Mouse (Mus musculus) monocyte, adult 5-6 weeks (primary cell): Measurements from ENCODE around the gene Ablim1. TPM values are rescaled to one million over a fixed set of nuclear protein-coding genes. Genes with fewer than 3 reads are reported as not detected.

Experiments used
- ATAC-seq: fragments of 153-309, 156-312 bp; replicated peaks from 2 replicates; pipeline ENCODE4 v1.8.0; 2017; ENCODE audit warnings: mild to moderate bottlenecking; ENCODE audit not compliant: low TSS enrichment, insufficient number of reproducible peaks, severe bottlenecking, poor library complexity, low FRiP score
- total RNA-seq: library from RNA; stranded (forward); fragments of 200-1000, 200-491, 200-594 nt; gene quantifications from 3 replicates; pipeline ENCODE4 v1.2.3, GENCODE M21; 2017

Ablim1 gene
- total RNA-seq, 1 experiment from 2014 or later, result 62.1 TPM

DNA sequence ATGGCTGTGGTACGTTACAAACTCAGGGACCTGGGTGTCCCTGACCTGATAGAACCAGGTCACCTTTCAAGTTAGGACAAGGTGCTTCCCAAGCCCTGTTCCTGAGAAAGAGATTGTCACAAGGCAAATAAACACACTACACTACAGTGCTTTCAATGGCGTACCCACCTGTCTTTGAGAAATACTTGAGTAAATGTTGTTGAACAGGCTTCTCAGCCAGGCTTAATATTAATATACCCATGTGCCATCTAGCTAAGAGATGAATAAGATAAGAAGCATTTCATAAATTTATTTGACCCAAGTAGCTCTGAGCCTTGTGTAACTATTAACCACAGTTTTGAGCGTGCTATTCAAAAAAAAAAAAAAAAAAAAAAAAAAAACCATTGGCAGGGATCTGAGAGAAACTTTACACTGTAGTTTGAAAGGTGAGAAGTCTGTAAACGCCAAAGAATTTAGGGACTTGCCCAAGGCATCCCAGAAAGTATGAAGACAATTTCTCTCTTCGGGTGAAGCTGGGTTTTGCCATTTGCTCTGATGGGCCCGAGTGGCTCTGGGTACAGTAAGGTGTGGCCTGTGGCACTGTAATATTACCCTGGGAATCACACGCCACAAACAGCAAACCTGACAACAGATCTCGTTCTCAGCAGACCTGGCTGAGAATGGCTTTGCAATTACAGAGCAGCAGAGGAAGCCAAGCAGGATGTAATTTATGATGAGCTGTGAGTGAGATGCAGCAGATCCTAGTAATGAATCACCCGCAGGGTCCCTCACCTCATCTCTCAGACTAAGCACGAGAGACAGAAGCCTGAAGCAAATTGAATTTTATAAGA lies 73.1 kb downstream of the Ablim1 start:
- no peak for ATAC-seq

GRCm38 (mm10) chr19:57240259-57240658 lies 74.5 kb downstream of the Ablim1 start:
- ATAC-seq, result no peak

- no peak for ATAC-seq
Measured at GRCm38 (mm10) chr19:57239176-57239784, 75.4 kb downstream of the Ablim1 start.

DNA sequence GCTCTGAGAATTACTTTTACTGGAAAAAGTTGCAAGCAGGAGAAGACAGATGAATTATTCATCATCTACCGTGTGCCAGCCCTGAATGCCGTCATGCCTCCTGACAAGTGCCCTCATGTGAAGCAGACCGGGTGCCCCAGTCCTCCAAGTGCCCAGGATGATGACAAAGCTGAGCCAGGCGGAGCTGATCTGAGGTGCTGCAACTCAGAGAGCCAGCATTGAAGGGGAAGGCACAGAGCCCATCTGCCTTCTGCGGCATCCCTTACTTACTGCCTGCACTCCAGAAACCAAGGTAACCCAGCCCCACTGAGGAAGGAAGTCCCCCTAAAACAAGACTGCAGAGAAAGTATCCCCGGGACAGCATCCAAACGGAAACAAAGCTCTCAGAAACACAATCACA lies 76.3 kb downstream of the Ablim1 start:
- no peak for ATAC-seq

- ATAC-seq, result no peak
Measured at GRCm38 (mm10) chr19:57237534-57237933, 77.2 kb downstream of the Ablim1 start.

DNA sequence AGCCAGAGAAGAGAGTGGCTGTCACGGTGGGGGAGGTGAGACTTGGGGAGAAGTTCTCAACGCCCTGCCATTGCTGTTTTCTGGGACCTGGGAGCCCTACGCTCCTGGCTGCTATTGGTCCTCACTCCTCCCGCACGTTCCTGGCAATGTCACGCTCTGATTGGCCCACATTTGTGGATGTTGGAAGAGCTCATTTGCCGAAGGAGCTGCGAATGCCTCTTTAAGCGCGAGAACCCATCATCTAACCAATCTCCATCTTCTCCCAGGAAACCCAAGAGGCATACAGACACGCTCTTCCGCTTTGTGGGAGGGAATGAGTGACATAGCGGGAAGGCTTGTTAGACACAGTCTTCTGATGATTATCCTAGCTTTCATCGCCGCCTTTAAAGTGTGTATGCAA lies 78.1 kb downstream of the Ablim1 start:
- ATAC-seq, result no peak

- no peak for ATAC-seq
Measured at GRCm38 (mm10) chr19:57235931-57236330, 78.8 kb downstream of the Ablim1 start.

DNA sequence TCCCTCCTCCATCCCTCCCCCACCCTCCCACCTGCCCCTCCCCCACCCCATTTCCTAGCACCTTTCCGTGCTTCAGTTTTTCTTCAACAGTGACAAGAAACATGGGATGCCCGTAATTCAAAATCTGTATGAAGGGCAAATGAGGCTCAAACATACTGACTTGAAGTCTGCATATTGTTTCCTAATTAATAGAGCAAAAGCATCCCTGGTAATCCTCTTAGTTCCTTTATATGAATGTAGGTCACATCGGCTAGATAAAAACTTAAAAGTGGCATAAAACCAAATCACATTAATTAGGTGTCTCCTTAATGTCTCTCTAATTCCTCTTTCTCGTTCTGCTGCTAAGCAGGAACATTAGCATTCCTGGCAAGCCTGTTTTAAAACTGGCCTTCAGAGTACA lies 83.7 kb downstream of the Ablim1 start:
- ATAC-seq, result no peak

GRCm38 (mm10) chr19:57229161-57229560 lies 85.6 kb downstream of the Ablim1 start:
- ATAC-seq, result no peak

DNA sequence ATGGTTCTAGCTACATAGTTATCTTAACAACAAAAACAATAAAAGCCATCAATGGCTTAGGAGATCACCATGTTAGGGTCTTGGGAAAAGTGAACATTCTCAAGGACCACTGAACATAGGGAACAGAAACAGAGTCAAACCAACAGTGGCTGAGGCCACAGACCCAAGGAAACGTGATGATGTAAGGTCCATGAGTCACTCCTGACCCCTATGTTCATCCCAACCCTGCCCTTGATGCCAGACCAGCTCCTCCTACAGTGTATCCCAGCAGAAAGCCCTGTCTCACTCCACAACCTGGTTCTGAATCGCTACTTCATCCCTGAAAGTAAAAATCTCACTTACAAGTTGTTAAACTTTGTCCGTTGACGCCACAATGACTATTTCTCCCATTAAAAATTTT lies 86.1 kb downstream of the Ablim1 start:
- ATAC-seq, result no peak

GRCm38 (mm10) chr19:57224390-57224789 lies 90.3 kb downstream of the Ablim1 start:
- ATAC-seq, result no peak

DNA sequence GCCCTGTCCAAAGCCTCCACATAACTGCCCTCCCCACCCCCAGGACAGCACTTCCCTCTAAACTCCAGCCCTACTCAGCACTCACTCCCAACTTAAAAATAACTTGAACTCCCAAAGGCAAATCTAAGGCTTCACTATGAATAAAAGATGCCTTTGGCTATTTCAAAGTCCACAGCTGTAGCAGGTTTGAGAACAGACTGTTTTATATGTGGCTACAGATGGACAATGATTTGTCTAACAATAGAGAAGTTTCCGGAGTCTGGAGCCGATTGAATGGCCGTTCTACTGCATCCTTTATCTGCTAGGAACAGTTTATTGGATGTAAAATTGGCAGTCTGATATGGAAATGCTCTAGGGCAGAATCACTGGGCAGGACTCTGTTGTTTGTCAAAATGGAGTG lies 91.0 kb downstream of the Ablim1 start:
- no peak for ATAC-seq

DNA sequence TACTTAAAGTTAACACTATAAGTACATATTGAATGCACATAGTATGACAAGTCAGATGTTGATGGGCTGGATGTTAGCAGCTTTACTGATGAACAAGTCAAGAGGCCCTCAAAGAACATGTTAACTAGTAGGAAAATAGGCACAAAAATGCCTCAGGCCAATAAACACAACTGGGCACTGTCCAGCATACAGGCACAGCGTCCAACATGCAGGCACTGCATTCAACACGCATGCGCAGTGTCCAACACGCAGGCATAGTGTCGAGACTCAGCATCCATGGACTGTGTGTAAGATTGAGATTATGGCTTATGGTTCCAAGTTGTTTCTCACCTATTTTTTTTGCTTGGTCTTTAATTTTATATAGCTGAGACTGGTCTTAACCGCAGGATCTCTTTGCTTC lies 92.1 kb downstream of the Ablim1 start:
- ATAC-seq, result no peak

GRCm38 (mm10) chr19:57221684-57222235 lies 93.0 kb downstream of the Ablim1 start:
- no peak for ATAC-seq

DNA sequence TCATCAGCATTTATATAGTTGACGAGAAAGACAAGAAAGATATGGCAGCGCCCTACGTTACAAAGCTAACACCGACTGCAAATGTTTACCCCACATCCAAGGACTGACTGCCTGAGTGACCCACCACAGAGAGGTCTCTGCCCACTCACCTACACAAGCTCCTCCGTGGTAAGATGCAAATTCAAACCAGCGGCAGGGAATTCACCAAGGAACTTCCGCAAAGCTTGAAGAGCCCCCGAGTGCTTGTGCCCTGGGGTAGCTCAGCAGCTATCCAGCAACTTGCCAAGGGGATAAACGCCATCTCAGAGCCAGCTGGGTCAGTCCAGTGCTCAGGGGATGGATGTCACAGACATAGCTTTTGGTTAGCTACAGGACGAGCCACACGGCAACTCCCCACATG lies 95.0 kb downstream of the Ablim1 start:
- no peak for ATAC-seq

GRCm38 (mm10) chr19:57217161-57217560 lies 97.6 kb downstream of the Ablim1 start:
- ATAC-seq, result no peak

DNA sequence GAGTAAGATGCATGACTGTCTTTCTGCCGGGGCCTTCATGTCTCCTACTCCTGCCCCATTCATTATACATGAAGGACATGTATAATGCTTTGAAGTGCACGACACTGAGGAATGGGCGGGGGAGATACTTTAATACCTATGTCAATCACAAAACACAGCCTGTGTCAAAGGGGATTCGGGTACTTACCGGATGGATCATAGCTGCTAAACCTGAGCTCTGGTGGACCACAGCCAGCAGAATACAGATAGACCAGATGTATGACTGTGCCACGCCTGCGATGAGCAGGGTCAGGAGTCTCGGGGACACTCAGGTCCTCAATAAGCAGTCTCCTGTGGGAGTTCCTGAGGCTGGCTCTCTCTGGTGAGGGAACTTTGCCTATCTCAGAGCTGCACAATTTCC lies 99.2 kb downstream of the Ablim1 start:
- ATAC-seq, result no peak

GRCm38 (mm10) chr19:57212406-57212805 lies 102.3 kb downstream of the Ablim1 start:
- no peak for ATAC-seq

- ATAC-seq, result no peak
Measured at GRCm38 (mm10) chr19:57211444-57212111, 103.1 kb downstream of the Ablim1 start.

DNA sequence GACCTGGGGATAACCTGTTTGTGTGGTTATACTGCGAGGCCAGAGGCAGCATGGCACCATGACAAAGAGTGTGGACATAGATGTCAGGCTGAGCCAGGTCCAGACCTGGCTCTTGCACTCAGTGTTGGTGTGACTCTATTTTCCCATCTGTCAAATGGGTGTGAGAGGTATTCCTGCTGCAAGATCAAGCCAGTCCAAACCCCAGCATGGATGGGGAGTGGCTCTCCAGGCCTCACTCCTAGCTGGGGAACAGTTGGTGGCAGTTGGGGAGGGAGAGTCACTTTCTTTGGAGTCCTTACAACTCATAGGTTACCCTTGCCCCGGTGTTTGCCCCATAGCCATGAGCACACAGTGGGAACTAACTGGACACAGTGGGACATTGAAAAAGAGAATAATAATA lies 103.8 kb downstream of the Ablim1 start:
- ATAC-seq, result no peak
